Mouse (Mus musculus): Measurements from ENCODE around the gene Zfp978.
"Not testable (repeated sequence)": the region's sequence is repeated elsewhere in the genome, so short reads cannot be mapped to it uniquely, and the experiment has no call there.

DNA sequence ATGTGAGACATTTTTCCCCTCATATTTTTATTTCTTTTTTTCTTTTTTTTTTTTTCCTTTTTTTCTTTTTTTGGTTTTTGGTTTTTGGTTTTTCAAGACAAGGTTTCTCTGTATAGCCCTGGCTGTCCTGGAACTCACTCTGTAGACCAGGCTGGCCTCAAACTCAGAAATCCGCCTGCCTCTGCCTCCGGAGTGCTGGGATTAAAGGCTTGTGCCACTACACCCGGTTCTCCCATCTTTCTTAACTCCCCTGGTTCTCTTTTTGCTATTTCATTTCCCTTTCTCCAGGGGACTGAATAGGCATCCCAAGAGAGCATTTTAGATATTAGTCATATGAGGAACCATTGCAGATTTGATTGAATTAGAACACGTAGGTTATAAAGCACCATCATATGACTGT, 7.5 kb upstream of the Zfp978 start:
- TF ChIP-seq POLR2A (IDR thresholded peaks at IDR 0.05; ENCODE audit: low read depth, low read length); CTCF (IDR thresholded peaks at IDR 0.05; ENCODE audit: extremely low read depth, insufficient read length, insufficient replicate concordance, low read depth, low read length): not testable (repeated sequence)

All from small intestine, adult 2 months (tissue).